Mouse (Mus musculus): Measurements from ENCODE around the gene Cenpx.

- no peak for TF ChIP-seq CTCF (IDR thresholded peaks at IDR 0.05; ENCODE audit: control insufficient read depth, insufficient read depth, insufficient read length)
- no peak for TF ChIP-seq MYOG (IDR thresholded peaks at IDR 0.05; ENCODE audit: control insufficient read depth, extremely low read depth, insufficient read length)
- TF ChIP-seq MAX (IDR thresholded peaks at IDR 0.05), result no peak
- no peak for TF ChIP-seq USF1 (IDR thresholded peaks at IDR 0.05; ENCODE audit: low read depth)
- TF ChIP-seq CEBPB (IDR thresholded peaks at IDR 0.05; ENCODE audit: low read depth), result no peak
- no peak for TF ChIP-seq MYOD1 (IDR thresholded peaks at IDR 0.05; ENCODE audit: control insufficient read depth, insufficient read length, low read depth)
Observed at GRCm38 (mm10) chr11:120684086-120684485, 29.5 kb downstream of the Cenpx start.
